Mouse (Mus musculus) hindbrain, embryonic 14.5 days (tissue): ENCODE measurements at regions not wholly inside any gene's neighbourhood (a gene's known extent, or its start where the extent isn't known, plus 50 kb on each side); places are given as distances from the start of the nearest gene placed in this dataset. TPM values are rescaled to one million over a fixed set of nuclear protein-coding genes. Genes with fewer than 3 reads are reported as not detected.

Experiments used
- ATAC-seq: fragments of 200-750 bp; cut with Nextera tagmentation; 2 replicates; pipeline ENCODE4 v1.8.0; 2017; ENCODE audit warnings: moderate number of reproducible peaks, mild to moderate bottlenecking, moderate TSS enrichment, moderate library complexity; ENCODE audit not compliant: low FRiP score
- DNase-seq: peaks from one replicate; pipeline ENCODE4 v3.0.0-alpha.2; 2015; ENCODE audit warnings: low spot score
- H3K27ac ChIP-seq: fragments of 300-500 bp; sonication (generic); 2 replicates; pipeline ENCODE4 v1.5.1; 2014; ENCODE audit warnings: mild to moderate bottlenecking, moderate library complexity
- H3K27me3 ChIP-seq: fragments of 300-500 bp; sonication (generic); 2 replicates; pipeline ENCODE4 v1.6.1; 2014; ENCODE audit warnings: mild to moderate bottlenecking, low read length, mixed read lengths; ENCODE audit not compliant: control insufficient read depth, insufficient read depth
- H3K36me3 ChIP-seq: fragments of 300-500 bp; sonication (generic); replicated peaks from 2 replicates; pipeline ENCODE4 v1.6.1; 2014; ENCODE audit not compliant: control insufficient read depth, insufficient read depth
- H3K4me1 ChIP-seq: fragments of 300-500 bp; sonication (generic); replicated peaks from 2 replicates; pipeline ENCODE4 v1.6.1; 2014; ENCODE audit warnings: antibody characterized with exemption, low read length, mixed read lengths; ENCODE audit not compliant: control insufficient read depth, insufficient read depth
- H3K4me2 ChIP-seq: fragments of 300-500 bp; sonication (generic); replicated peaks from 2 replicates; pipeline ENCODE4 v1.6.1; 2014; ENCODE audit warnings: mild to moderate bottlenecking, moderate library complexity
- H3K4me3 ChIP-seq: fragments of 300-500 bp; sonication (generic); replicated peaks from 2 replicates; pipeline ENCODE4 v1.5.1; 2014; ENCODE audit warnings: mild to moderate bottlenecking, low read length
- H3K9ac ChIP-seq: fragments of 300-500 bp; sonication (generic); 2 replicates; pipeline ENCODE4 v1.6.1; 2014
- H3K9me3 ChIP-seq: fragments of 300-500 bp; sonication (generic); 2 replicates; pipeline ENCODE4 v1.6.1; 2016; ENCODE audit warnings: low read length; ENCODE audit not compliant: control insufficient read depth
- WGBS: fragments of 180-500 bp; shearing (Covaris S2); extraction: QIAGEN DNeasy Blood & Tissue Kit; methylation state at CpG from one replicate; pipeline ENCODE4 v1.1.7; 2014; 5-methylcytosine and 5-hydroxymethylcytosine counted together
- microRNA-seq: library from miRNA; unstranded; fragments of <30 nt; microRNA quantifications from one replicate; pipeline ENCODE4, GENCODE M21; 2016

DNA sequence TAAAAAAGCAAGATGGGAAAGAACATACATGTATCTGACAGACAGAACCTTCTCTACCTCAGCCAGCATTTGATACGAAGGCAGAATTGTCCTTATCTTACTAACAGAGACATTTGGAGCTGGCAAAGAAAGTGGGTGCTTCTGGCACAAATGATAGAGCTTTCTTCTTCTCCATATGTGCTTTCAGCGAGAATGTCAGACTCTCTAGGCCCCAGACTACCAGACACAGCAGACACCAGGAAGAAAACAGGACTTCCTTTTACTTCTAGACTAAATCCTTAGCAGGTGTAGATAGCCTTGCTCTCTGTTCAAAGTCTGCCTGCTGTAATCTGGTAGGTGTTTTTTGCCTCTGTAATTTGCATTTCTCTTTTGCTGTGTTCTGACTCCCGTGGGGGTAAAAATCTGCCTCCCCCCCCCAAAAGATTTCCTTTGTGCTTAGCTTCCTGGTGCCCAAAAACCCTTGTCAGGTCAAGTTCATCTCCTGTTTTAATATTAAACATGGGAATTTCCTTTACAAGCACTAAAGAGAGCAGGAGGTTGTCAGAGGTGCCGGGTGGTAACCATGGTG is 74.7 kb upstream of the Pmfbp1 start:
- Histone ChIP-seq H3K4me3 (no peak overlapping the region), H3K27me3 (no peaks in the 10 kb centered on the region), H3K4me2 (no peak overlapping the region), H3K9ac (peak overlapping the region; percentile 50; the same call in 1 of the 2 replicates), H3K4me1 (peaks cover 46% of the 10 kb centered on the region), H3K9me3 (peaks cover 4% of the 10 kb centered on the region; the same call in 1 of the 2 replicates), H3K36me3 (no peaks in the 10 kb centered on the region), H3K27ac (peak overlapping the region; percentile 83)
- no peak for ATAC-seq
- 29% methylated on average over 4 of the region's 4 CpGs for WGBS
- DNase-seq = no peak

DNA sequence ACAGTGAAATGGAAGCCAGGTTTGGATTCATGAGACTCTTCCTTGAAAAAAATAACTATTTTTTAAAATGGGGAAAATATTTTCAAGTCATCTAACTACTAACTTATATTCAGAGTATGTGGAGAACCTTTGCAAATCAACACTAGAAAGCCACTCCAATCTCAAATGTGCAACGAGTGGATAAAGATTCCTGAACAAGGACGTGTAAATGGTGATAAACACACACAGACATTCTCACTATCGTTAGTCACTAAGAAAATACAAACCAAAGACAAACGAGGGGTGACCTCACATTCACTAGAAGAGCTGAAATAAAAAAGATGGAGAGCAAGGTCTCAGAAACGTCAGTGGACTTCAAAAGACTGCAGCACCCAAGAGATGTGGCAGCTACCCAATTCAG is 69.8 kb upstream of the Pmfbp1 start:
- no peak overlapping the region for H3K27ac ChIP-seq
- 75% methylated on average over 5 of the region's 5 CpGs for WGBS
- no peak for ATAC-seq
- no peaks in the 10 kb centered on the region for H3K27me3 ChIP-seq
- H3K9ac ChIP-seq = no peak overlapping the region
- peaks cover 9% of the 10 kb centered on the region; the same call in 1 of the 2 replicates for H3K4me1 ChIP-seq
- H3K9me3 ChIP-seq = peaks cover 4% of the 10 kb centered on the region; the same call in 1 of the 2 replicates
- no peaks in the 10 kb centered on the region for H3K36me3 ChIP-seq
- H3K4me3 ChIP-seq = no peak overlapping the region
- no peak for DNase-seq
- H3K4me2 ChIP-seq = no peak overlapping the region

DNA sequence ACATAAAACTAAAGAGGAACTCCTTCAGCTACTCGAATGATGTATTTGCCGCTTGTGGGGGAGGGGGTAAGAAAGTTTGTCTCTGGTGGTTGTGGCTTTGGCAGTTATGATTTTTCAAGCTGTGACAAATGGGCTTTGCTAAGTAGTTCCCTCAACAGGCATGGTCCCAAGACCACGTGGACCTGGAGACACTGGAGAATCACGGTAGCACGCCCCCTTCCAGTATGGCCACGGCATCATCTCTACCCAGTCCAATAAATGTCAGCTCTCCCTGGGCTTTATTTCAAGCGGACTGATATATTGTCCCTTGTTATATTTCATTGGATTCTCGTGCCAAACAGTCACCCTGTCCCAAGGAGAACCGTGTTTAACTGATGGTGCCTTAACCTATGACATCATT is 65.3 kb upstream of the Pmfbp1 start:
- Histone ChIP-seq H3K9ac (no peak overlapping the region), H3K9me3 (no peaks in the 10 kb centered on the region), H3K27ac (no peak overlapping the region), H3K36me3 (no peaks in the 10 kb centered on the region), H3K4me3 (no peak overlapping the region), H3K4me2 (no peak overlapping the region), H3K27me3 (no peaks in the 10 kb centered on the region), H3K4me1 (no peaks in the 10 kb centered on the region)
- 77% methylated on average over 9 of the region's 9 CpGs for WGBS
- no peak for DNase-seq
- no peak for ATAC-seq

DNA sequence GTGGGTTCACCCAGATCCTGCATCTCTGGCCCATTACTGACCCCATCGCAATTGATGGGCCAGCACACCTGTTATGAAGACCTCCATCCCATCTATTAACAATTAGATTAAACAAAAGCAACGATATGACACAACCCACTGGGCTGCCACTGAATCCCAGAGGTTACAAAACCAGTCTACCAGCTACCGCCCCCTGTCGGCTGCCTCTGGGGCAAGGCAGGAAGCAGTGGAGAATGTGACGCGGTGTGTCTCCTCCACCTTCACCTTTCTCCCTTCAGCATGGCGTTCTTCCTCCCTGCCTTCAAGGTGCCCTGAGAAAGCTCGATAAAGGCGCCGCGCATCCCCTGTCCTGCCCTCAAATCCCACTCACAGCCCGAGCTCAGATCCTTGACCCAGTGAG is 59.3 kb upstream of the Pmfbp1 start:
- ATAC-seq (no peak), DNase-seq (no peak)
- H3K4me2 ChIP-seq = no peak overlapping the region
- no peaks in the 10 kb centered on the region for H3K27me3 ChIP-seq
- no peaks in the 10 kb centered on the region for H3K9me3 ChIP-seq
- H3K27ac ChIP-seq = no peak overlapping the region
- H3K9ac ChIP-seq = no peak overlapping the region
- H3K4me3 ChIP-seq = no peak overlapping the region
- H3K36me3 ChIP-seq = no peaks in the 10 kb centered on the region
- WGBS = 90% methylated on average over 12 of the region's 12 CpGs
- peaks cover 9% of the 10 kb centered on the region; the same call in 1 of the 2 replicates for H3K4me1 ChIP-seq

DNA sequence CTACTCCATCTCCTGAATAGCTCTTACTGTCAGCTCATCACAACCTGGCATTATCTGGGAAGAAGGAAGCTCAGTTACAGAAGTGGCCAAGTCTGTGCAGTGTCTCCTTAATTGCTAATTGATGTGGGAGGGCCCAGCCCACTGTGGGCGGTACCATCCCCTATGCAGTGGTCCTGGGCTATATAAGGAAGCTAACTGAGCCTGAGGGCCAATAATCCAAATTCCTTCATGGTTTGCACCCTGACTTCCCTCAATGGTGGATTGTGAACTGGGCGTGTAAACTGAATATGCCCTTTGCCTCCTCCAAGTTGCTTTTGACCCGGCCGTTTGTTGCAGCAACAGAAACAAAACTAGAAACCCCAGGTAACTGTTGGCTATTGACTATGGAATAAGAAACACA is 57.8 kb upstream of the Pmfbp1 start:
- WGBS = 82% methylated on average over 4 of the region's 4 CpGs
- Histone ChIP-seq H3K9ac (no peak overlapping the region), H3K36me3 (no peaks in the 10 kb centered on the region), H3K27me3 (no peaks in the 10 kb centered on the region), H3K27ac (peak overlapping the region; percentile 87), H3K4me2 (peak overlapping the region; percentile 42; the same call in 1 of the 2 replicates), H3K4me3 (no peak overlapping the region), H3K4me1 (peaks cover 9% of the 10 kb centered on the region; the same call in 1 of the 2 replicates), H3K9me3 (no peaks in the 10 kb centered on the region)
- ATAC-seq (no peak), DNase-seq (no peak)

DNA sequence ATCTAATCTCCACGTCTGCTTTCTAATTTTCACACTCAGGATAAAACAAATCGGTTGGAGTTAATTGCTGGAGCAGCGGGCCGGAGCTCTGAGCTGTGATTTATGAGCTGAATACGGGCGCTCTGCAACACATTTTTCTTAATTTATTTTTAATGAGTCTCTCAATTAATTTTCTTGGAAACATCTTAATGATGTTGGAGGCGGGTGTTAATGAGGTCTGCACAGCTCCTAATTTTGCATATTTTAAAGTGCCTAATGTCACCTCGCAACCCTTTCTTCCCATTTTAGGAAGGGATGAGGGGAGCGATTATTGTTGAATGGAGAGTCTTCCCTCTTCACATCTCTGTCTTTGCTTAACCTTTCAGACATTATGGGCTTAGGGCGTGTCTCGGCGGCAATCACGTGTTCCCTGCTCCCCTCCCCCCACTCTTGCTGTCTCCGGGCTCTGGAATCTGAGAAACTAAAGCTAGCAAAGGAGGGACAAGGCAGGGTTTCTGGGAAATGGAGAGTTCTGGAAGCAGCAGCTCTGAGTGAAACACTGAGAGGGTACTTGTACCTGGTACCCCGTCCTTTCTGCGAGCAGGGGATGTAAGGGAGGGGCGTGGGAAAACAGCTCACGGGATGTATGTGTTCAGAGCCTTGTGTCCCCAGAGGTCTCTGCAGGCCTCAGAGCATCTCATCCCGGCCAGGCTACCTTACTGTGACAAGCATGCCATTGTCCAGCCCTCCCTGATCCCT is 56.8 kb upstream of the Pmfbp1 start:
- H3K4me2 ChIP-seq = peak overlapping the region; percentile 42
- 12% methylated on average over 19 of the region's 19 CpGs for WGBS
- DNase-seq (peak; percentile 73), ATAC-seq (peak; percentile 69)
- H3K27me3 ChIP-seq = no peaks in the 10 kb centered on the region
- H3K4me3 ChIP-seq = peak overlapping the region; percentile 4; the same call in 1 of the 2 replicates
- peaks cover 9% of the 10 kb centered on the region; the same call in 1 of the 2 replicates for H3K4me1 ChIP-seq
- H3K9ac ChIP-seq = peak overlapping the region; percentile 19
- H3K27ac ChIP-seq = peak overlapping the region; percentile 87
- H3K9me3 ChIP-seq = no peaks in the 10 kb centered on the region
- H3K36me3 ChIP-seq = no peaks in the 10 kb centered on the region

DNA sequence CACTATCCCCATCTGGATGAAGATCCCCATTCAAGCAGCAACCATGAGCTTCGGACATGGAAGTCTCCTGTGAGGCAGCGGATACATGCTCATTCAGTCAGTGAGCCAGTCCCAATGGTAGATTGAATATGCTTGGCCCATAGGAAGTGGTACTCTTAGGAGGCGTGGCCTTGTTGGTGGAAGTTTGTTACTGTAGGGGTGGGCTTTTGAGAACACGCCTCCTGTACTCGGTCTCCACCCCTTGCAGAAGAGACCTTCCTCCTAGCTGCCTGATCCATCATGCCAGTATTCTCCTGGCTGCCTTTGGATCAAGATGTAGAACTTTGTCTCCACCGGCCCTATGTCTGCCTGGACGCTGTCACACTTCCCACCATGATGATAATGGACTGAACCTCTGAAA is 55.3 kb upstream of the Pmfbp1 start:
- H3K4me2 ChIP-seq = no peak overlapping the region
- H3K27me3 ChIP-seq = no peaks in the 10 kb centered on the region
- no peak for ATAC-seq
- H3K27ac ChIP-seq = no peak overlapping the region
- no peak for DNase-seq
- peaks cover 9% of the 10 kb centered on the region; the same call in 1 of the 2 replicates for H3K4me1 ChIP-seq
- WGBS = 95% methylated on average over 7 of the region's 7 CpGs
- H3K36me3 ChIP-seq = no peaks in the 10 kb centered on the region
- H3K9me3 ChIP-seq = no peaks in the 10 kb centered on the region
- no peak overlapping the region for H3K9ac ChIP-seq
- H3K4me3 ChIP-seq = no peak overlapping the region

Small RNA genes in the stretch of these regions (microRNA-seq; reads per million reads assigned to microRNA genes)
- gene Gm23163 = not detected
